Mouse (Mus musculus): ENCODE data around the gene Ttc23l.

DNA sequence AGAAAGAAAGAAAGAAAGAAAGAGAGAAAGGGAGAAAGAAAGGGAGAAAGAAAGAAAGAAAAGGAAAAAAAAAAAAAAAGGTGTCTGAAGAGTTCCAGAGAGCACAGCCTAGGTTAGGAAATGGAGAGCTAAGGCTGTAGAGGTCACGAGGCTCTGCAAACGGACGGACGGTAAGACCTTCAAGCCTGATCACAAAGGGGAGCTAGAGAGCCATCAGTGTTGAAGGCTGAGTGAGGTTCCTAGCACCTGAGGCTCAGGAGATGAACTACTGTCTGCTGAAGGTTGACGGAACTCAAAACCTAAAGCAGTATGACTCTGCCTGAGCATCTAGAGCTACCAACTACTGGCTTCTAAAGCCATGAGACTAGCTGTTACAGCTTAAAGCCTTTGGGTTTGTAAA, 23.9 kb downstream of the Ttc23l start:
- TF ChIP-seq CTCF (IDR thresholded peaks at IDR 0.05; ENCODE audit: borderline replicate concordance, control insufficient read depth, extremely low read depth, insufficient read depth, low read length, poor library complexity) (no peak), POLR2A (IDR thresholded peaks at IDR 0.05; ENCODE audit: control insufficient read depth, extremely low read depth, insufficient read depth, low read length, poor library complexity) (no peak)
